ENCODE assay signal across 25 mouse cellular contexts in genomic region chr8:12524279-12524678, GRCm38 (mm10). TPM values are rescaled to one million over a fixed set of nuclear protein-coding genes. Genes with fewer than 3 reads are reported as not detected.
"Had no signal": no experiment of that assay in that cellular context is flagged by ENCODE, and none has a peak within 500 bp of the region (broad histone marks: within the 10 kb centered on the region; RNA-seq: fewer than 3 reads in every experiment).

No protein-coding gene starts in this region.

- H3K9ac ChIP-seq: kidney, embryonic 15.5 days; limb, embryonic 12.5 days; limb, embryonic 15.5 days; liver, embryonic 14.5 days; liver, postnatal 0 days; lung, embryonic 14.5 days; midbrain, embryonic 12.5 days had no signal

- H3K4me1 ChIP-seq: limb, embryonic 15.5 days had no signal

- H3K36me3 ChIP-seq: kidney, embryonic 15.5 days; limb, embryonic 12.5 days; limb, embryonic 15.5 days; midbrain, embryonic 12.5 days had no signal

- DNase-seq: kidney, adult 8-10 months; kidney, postnatal 10 days; kidney, postnatal 36 days; layer of hippocampus, postnatal 36 days; left cerebral cortex, postnatal 4 days; liver, postnatal 0 days; lung, embryonic 14.5 days; thymus, adult 2 months; thymus, postnatal 14 days; thymus, postnatal 4 days had no signal

- H3K9me3 ChIP-seq: kidney, embryonic 15.5 days; limb, embryonic 15.5 days had no signal

- H3K4me3 ChIP-seq: kidney, embryonic 15.5 days; limb, embryonic 12.5 days; limb, embryonic 15.5 days; midbrain, embryonic 12.5 days had no signal

- H3K27ac ChIP-seq: kidney, embryonic 15.5 days; limb, embryonic 12.5 days; limb, embryonic 15.5 days; liver, embryonic 14.5 days; macrophage; midbrain, embryonic 12.5 days; stomach, postnatal 0 days had no signal

- ATAC-seq: liver, postnatal 0 days; lung, postnatal 0 days; midbrain, embryonic 16.5 days had no signal

- H3K4me2 ChIP-seq: kidney, embryonic 15.5 days; limb, embryonic 12.5 days; limb, embryonic 15.5 days; liver, embryonic 11.5 days; lung, embryonic 14.5 days; midbrain, embryonic 12.5 days had no signal

RNA-seq across cellular contexts. Expression of gene Spaca7, which starts 48.5 kb away (rescaled TPM):
- polyA plus RNA-seq: limb, embryonic 12.5 days; limb, embryonic 15.5 days; liver, embryonic 11.5 days; liver, embryonic 14.5 days; liver, postnatal 0 days; lung, embryonic 14.5 days; lung, postnatal 0 days; macrophage; midbrain, embryonic 12.5 days; midbrain, embryonic 16.5 days; neural tube, embryonic 11.5 days; neural tube, embryonic 14.5 days; small intestine, adult 2 months; spleen, adult 2 months; stomach, embryonic 14.5 days; stomach, postnatal 0 days; thymus, adult 2 months had no signal
